Mouse (Mus musculus) neural tube, embryonic 15.5 days (tissue): ENCODE data around the gene Clptm1. TPM values are rescaled to one million over a fixed set of nuclear protein-coding genes. Genes with fewer than 3 reads are reported as not detected.
"Not testable (repeated sequence)": the region's sequence is repeated elsewhere in the genome, so short reads cannot be mapped to it uniquely, and the experiment has no call there.

Source experiments
- ATAC-seq: fragments of 200-750 bp; cut with Nextera tagmentation; 2 replicates; pipeline ENCODE4 v1.8.0; 2017; ENCODE audit warnings: mild to moderate bottlenecking, moderate TSS enrichment, moderate library complexity; ENCODE audit not compliant: low FRiP score
- H3K27ac ChIP-seq: fragments of 300-500 bp; sonication (generic); replicated peaks from 2 replicates; pipeline ENCODE4 v1.5.1; 2015; ENCODE audit warnings: mild to moderate bottlenecking, inconsistent platforms
- H3K27me3 ChIP-seq: fragments of 300-500 bp; sonication (generic); replicated peaks from 2 replicates; pipeline ENCODE4 v1.6.1; 2015; ENCODE audit warnings: inconsistent platforms
- H3K36me3 ChIP-seq: fragments of 300-500 bp; sonication (generic); 2 replicates; pipeline ENCODE4 v1.6.1; 2015; ENCODE audit warnings: inconsistent platforms
- H3K4me1 ChIP-seq: fragments of 300-500 bp; sonication (generic); 2 replicates; pipeline ENCODE4 v1.6.1; 2015; ENCODE audit warnings: inconsistent platforms
- H3K4me2 ChIP-seq: fragments of 300-500 bp; sonication (generic); 2 replicates; pipeline ENCODE4 v1.6.1; 2015; ENCODE audit warnings: inconsistent platforms, mild to moderate bottlenecking, moderate library complexity
- H3K4me3 ChIP-seq: fragments of 300-500 bp; sonication (generic); replicated peaks from 2 replicates; pipeline ENCODE4 v1.5.1; 2015; ENCODE audit warnings: mild to moderate bottlenecking, inconsistent platforms
- H3K9ac ChIP-seq: fragments of 300-500 bp; sonication (generic); replicated peaks from 2 replicates; pipeline ENCODE4 v1.6.1; 2015; ENCODE audit warnings: mild to moderate bottlenecking, inconsistent platforms
- H3K9me3 ChIP-seq: fragments of 300-500 bp; sonication (generic); replicated peaks from 2 replicates; pipeline ENCODE4 v1.6.1; 2016; ENCODE audit warnings: inconsistent platforms
- WGBS: fragments of 180-500 bp; shearing (Covaris S2); methylation state at CpG from one replicate; pipeline ENCODE4 v1.1.7; 2015; ENCODE audit warnings: mixed read lengths; 5-methylcytosine and 5-hydroxymethylcytosine counted together
- polyA plus RNA-seq: library from polyadenylated mRNA; unstranded; fragments of >200 nt; fragmentation: Nextera tagmentation; extraction: Ambion mirVana; gene quantifications from 2 replicates; pipeline ENCODE4 v1.2.1, GENCODE M21; 2015

Gene Clptm1
- polyA plus RNA-seq, 1 experiment from 2014 or later, result 140 TPM

- Histone ChIP-seq H3K9ac (no peak overlapping the region), H3K36me3 (no peaks in the 10 kb centered on the region), H3K4me2 (no peak overlapping the region), H3K4me3 (no peak overlapping the region), H3K27me3 (no peaks in the 10 kb centered on the region), H3K9me3 (no peaks in the 10 kb centered on the region), H3K4me1 (peaks cover 5% of the 10 kb centered on the region; the same call in 1 of the 2 replicates), H3K27ac (no peak overlapping the region)
- no peak for ATAC-seq
- 90% methylated on average over 4 of the region's 4 CpGs for WGBS
These were observed 26.0 kb upstream of the Clptm1 start for GRCm38 (mm10) chr7:19690845-19691244.

- WGBS, result 95% methylated on average over 2 of the region's 2 CpGs
These were observed 23.8 kb upstream of the Clptm1 start for GRCm38 (mm10) chr7:19688611-19689010.

GRCm38 (mm10) chr7:19688101-19688500 is 23.3 kb upstream of the Clptm1 start:
- no peaks in the 10 kb centered on the region for H3K27me3 ChIP-seq
- H3K36me3 ChIP-seq, result no peaks in the 10 kb centered on the region
- no peak overlapping the region for H3K27ac ChIP-seq
- ATAC-seq, result no peak
- 93% methylated on average over 10 of the region's 10 CpGs for WGBS
- H3K9me3 ChIP-seq, result no peaks in the 10 kb centered on the region
- no peak overlapping the region for H3K4me2 ChIP-seq
- peaks cover 2% of the 10 kb centered on the region; the same call in 1 of the 2 replicates for H3K4me1 ChIP-seq
- no peak overlapping the region for H3K9ac ChIP-seq
- no peak overlapping the region for H3K4me3 ChIP-seq

More at GRCm38 (mm10) chr7:19688611-19689010, 23.8 kb upstream of the Clptm1 start:
- Histone ChIP-seq H3K27me3 (no peaks in the 10 kb centered on the region), H3K36me3 (no peaks in the 10 kb centered on the region), H3K27ac (no peak overlapping the region), H3K4me1 (peaks cover 5% of the 10 kb centered on the region; the same call in 1 of the 2 replicates), H3K4me3 (no peak overlapping the region), H3K9ac (no peak overlapping the region), H3K4me2 (no peak overlapping the region), H3K9me3 (no peaks in the 10 kb centered on the region)
- no peak for ATAC-seq

GRCm38 (mm10) chr7:19686927-19687583 is 22.2 kb upstream of the Clptm1 start:
- ATAC-seq, H3K4me1 ChIP-seq, H3K36me3 ChIP-seq, H3K27me3 ChIP-seq, H3K9ac ChIP-seq, H3K4me3 ChIP-seq, H3K27ac ChIP-seq, H3K9me3 ChIP-seq, H3K4me2 ChIP-seq: not testable (repeated sequence)
- WGBS, result 83% methylated on average over 8 of the region's 8 CpGs

- Histone ChIP-seq H3K27me3 (no peaks in the 10 kb centered on the region), H3K9ac (no peak overlapping the region), H3K4me1 (no peaks in the 10 kb centered on the region), H3K4me3 (no peak overlapping the region), H3K4me2 (no peak overlapping the region), H3K27ac (no peak overlapping the region), H3K9me3 (no peaks in the 10 kb centered on the region), H3K36me3 (no peaks in the 10 kb centered on the region)
- WGBS, result 91% methylated on average over 6 of the region's 6 CpGs
- no peak for ATAC-seq
These were observed 21.7 kb upstream of the Clptm1 start for GRCm38 (mm10) chr7:19686521-19686920.

DNA sequence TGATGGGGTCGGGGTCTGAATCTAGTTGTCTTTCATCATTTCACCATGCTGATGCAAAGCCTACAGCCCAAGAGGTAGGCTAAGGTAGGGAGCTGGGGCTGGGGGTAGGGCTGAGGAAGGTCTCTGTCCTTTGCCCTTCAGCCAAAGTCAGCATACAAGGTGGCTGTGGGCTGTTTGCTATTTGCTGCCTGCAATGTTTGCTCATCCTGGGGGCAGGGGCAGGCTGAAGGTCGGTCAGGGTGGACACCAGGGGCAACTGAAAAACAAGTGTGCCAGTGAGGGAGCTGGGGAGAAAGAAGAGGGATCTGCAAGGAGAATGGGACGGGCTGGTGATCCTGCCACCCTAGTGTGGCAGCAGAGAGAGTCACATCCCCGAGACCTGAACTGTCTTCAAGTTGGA is 20.5 kb upstream of the Clptm1 start:
- Histone ChIP-seq H3K9ac (no peak overlapping the region), H3K27me3 (no peaks in the 10 kb centered on the region), H3K4me1 (no peaks in the 10 kb centered on the region), H3K27ac (no peak overlapping the region), H3K4me2 (no peak overlapping the region), H3K36me3 (no peaks in the 10 kb centered on the region), H3K9me3 (no peaks in the 10 kb centered on the region), H3K4me3 (no peak overlapping the region)
- WGBS, result 79% methylated on average over 4 of the region's 4 CpGs
- ATAC-seq, result no peak

DNA sequence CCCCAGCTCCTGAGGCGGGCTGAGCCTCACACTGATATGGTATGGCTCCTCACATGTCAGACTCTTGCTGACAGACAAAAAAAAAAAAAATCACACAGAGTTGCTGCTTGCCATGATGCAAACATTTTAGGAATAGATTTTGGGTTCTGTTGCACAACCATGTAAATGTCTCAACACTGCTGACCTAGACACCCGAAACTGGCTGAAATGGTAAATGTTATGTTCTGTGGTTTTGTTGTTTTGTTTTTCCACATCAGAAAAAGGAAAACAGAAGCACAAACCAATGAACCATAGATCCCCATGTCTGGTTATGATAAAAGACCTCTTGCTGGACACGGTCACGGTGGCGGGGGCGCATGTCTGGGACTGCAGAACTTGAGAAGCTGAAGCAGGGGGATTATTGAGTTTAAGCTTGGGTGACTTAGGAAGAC is 19.0 kb upstream of the Clptm1 start:
- H3K9ac ChIP-seq, result no peak overlapping the region
- no peaks in the 10 kb centered on the region for H3K9me3 ChIP-seq
- H3K27ac ChIP-seq, result no peak overlapping the region
- no peak overlapping the region for H3K4me2 ChIP-seq
- H3K4me3 ChIP-seq, result no peak overlapping the region
- H3K36me3 ChIP-seq, result no peaks in the 10 kb centered on the region
- no peaks in the 10 kb centered on the region for H3K4me1 ChIP-seq
- no peaks in the 10 kb centered on the region for H3K27me3 ChIP-seq
- WGBS, result 92% methylated on average over 6 of the region's 6 CpGs
- no peak for ATAC-seq

DNA sequence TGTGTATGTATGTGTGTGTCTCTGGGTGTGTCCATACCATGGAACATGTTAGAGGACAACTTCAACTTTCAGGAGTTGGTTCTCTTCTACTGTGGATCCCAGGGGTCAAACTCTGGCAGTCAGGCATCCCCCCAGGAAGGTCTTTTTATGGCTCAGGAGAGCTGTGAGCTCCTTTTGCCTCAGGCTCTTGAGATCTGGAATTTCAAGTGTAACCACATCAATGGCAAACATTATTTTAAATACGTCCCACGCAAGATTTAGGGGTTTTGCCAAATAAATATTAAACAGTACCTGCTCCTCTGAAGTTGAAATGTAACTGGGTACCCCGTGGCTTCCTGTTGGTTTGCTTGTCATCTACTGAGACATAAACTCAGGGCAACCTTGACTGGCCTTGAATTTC is 18.1 kb upstream of the Clptm1 start:
- no peaks in the 10 kb centered on the region for H3K36me3 ChIP-seq
- no peaks in the 10 kb centered on the region for H3K27me3 ChIP-seq
- no peaks in the 10 kb centered on the region for H3K4me1 ChIP-seq
- ATAC-seq, result no peak
- no peak overlapping the region for H3K9ac ChIP-seq
- H3K4me3 ChIP-seq, result no peak overlapping the region
- WGBS, result 80% methylated on average over 3 of the region's 3 CpGs
- H3K9me3 ChIP-seq, result no peaks in the 10 kb centered on the region
- H3K27ac ChIP-seq, result no peak overlapping the region
- no peak overlapping the region for H3K4me2 ChIP-seq

DNA sequence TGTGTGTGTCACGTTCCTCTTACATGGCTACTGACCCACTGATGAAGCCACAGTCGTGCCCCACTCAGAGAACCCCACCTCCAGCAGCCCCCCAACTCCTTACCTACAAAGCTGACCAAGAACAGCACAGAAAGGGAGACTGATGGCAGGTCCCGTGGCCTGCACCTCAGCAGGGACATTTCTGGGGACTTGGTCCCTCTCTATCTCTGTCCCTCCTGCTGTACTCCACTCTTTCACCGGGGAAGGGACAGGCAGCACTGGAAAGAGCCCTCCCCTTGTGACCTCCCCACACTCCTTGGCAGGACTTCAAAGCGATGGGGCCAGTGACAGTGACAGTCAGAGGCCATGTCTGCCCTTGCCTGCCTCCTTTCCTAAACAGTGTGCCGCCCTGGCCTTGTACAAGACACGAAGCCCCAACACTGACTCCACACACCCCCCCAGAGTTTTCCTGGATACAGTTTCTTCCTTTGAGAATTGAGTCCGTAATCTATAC is 16.4 kb upstream of the Clptm1 start, which contains the start of the genes Gm44805 and Apoc4:
TSS of gene Gm44805 (minus strand) at position 222 of the 493 bp plus-strand sequence.
TSS of gene Apoc4 (minus strand) at position 278 of the 493 bp plus-strand sequence.
- Histone ChIP-seq H3K4me2 (no peak within 1 kb of the TSS), H3K27me3 (no peaks in the 10 kb centered on the region), H3K9me3 (no peaks in the 10 kb centered on the region), H3K36me3 (no peaks in the 10 kb centered on the region), H3K9ac (no peak within 1 kb of the TSS), H3K27ac (no peak within 1 kb of the TSS), H3K4me3 (no peak within 1 kb of the TSS), H3K4me1 (no peaks in the 10 kb centered on the region)
- no peak for ATAC-seq
- WGBS, result 70% methylated on average over 8 of the region's 8 CpGs

DNA sequence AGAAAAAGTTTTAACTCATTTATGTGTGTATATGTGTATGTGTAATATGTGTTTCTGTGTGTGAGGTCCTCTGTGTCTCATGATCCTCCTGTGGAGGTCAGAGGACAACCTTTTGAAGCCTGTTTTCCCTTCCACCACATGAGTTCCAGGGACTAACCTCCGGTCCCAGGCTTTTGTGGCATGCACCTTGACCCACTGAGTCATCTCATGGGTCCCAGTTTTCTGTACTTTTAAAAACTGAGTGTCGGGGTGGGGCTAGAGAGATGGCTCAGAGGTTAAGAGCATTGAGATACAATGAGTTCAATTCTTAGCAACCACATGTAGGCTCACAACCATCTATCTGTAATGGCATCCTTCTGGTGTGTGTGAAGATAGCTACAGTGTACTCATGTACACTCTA is 15.9 kb upstream of the Clptm1 start:
- 83% methylated on average over 2 of the region's 2 CpGs for WGBS

GRCm38 (mm10) chr7:19678901-19679300 is 14.1 kb upstream of the Clptm1 start:
- no peak overlapping the region for H3K27ac ChIP-seq
- H3K9me3 ChIP-seq, result no peaks in the 10 kb centered on the region
- no peaks in the 10 kb centered on the region for H3K4me1 ChIP-seq
- no peak overlapping the region for H3K4me3 ChIP-seq
- no peak overlapping the region for H3K4me2 ChIP-seq
- H3K9ac ChIP-seq, result no peak overlapping the region
- 93% methylated on average over 3 of the region's 3 CpGs for WGBS
- ATAC-seq, result no peak
- H3K27me3 ChIP-seq, result no peaks in the 10 kb centered on the region
- no peaks in the 10 kb centered on the region for H3K36me3 ChIP-seq

More for the DNA sequence above, 15.9 kb upstream of the Clptm1 start:
- Histone ChIP-seq H3K27ac (no peak overlapping the region), H3K4me1 (no peaks in the 10 kb centered on the region), H3K27me3 (no peaks in the 10 kb centered on the region), H3K9me3 (no peaks in the 10 kb centered on the region), H3K9ac (no peak overlapping the region), H3K4me2 (no peak overlapping the region), H3K36me3 (no peaks in the 10 kb centered on the region), H3K4me3 (no peak overlapping the region)
- no peak for ATAC-seq

DNA sequence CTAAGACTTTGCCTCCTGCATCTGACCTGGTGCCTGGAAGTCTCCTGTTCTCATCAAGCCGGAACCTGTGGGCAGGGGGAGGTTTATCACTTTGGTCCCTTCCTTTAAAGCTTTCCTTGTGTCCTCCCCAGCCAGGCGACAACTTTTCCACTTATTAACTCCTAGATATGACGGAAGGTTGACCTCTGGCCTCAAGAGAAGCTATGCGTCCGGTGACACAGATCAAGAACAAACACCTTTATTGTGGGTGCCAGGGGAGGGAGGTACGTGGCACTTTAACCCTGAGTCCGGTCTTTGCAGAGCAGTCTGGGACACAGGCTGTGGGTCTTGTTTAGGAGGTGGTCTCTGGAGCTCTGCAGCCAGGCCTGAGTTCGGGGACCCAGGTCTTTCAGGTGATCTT is 13.0 kb upstream of the Clptm1 start, which contains the start of gene Apoc2:
TSS of gene Apoc2 (minus strand) at position 70 of the 400 bp plus-strand sequence.
- ATAC-seq, result no peak
- 81% methylated on average over 8 of the region's 8 CpGs for WGBS

More for the DNA sequence above, 13.0 kb upstream of the Clptm1 start, which contains the start of gene Apoc2:
- Histone ChIP-seq H3K4me1 (no peaks in the 10 kb centered on the region), H3K4me2 (no peak within 1 kb of the TSS), H3K4me3 (no peak within 1 kb of the TSS), H3K9ac (no peak within 1 kb of the TSS), H3K27ac (no peak within 1 kb of the TSS), H3K36me3 (no peaks in the 10 kb centered on the region), H3K27me3 (no peaks in the 10 kb centered on the region), H3K9me3 (no peaks in the 10 kb centered on the region)
